21 mouse cellular contexts compared by ENCODE assay signal in genomic region chr10:80023758-80024157, GRCm38 (mm10). TPM values are rescaled to one million over a fixed set of nuclear protein-coding genes. Genes with fewer than 3 reads are reported as not detected.
A peak's percentile ranks its signal among the peaks of the same experiment; 100 is the strongest.
DNase-seq lines count a peak whose midpoint lies in the region; ATAC-seq and TF ChIP-seq lines count a peak whose summit lies in the region.
"Had no signal": no experiment of that assay in that cellular context is flagged by ENCODE, and none has a peak within 500 bp of the region (broad histone marks: within the 10 kb centered on the region; RNA-seq: fewer than 3 reads in every experiment).

No protein-coding gene starts in this region.

- TF ChIP-seq EP300 in heart, adult 2 months (IDR thresholded peaks at IDR 0.05; ENCODE audit: insufficient read depth, low read depth, low read length): no peak
- TF ChIP-seq EP300 in stomach, postnatal 0 days (optimal IDR thresholded peaks at IDR 0.05): no peak

- H3K36me3 ChIP-seq in heart, adult 2 months (ENCODE audit: control insufficient read depth, insufficient read depth, low read length): no peaks in the 10 kb centered on the region
- no peaks in the 10 kb centered on the region for H3K36me3 ChIP-seq in stomach, embryonic 16.5 days (ENCODE audit: control insufficient read depth, insufficient read depth, low read length)
- H3K36me3 ChIP-seq in stomach, postnatal 0 days (ENCODE audit: control insufficient read depth, insufficient read depth, low read length): no peaks in the 10 kb centered on the region
- no peaks in the 10 kb centered on the region for H3K36me3 ChIP-seq in myocyte (ENCODE audit: control insufficient read depth, insufficient read depth)
- H3K36me3 ChIP-seq: embryonic facial prominence, embryonic 12.5 days; hindbrain, embryonic 13.5 days; midbrain, embryonic 15.5 days; stomach, embryonic 15.5 days had no signal

- no peaks in the 10 kb centered on the region for H3K9me3 ChIP-seq in stomach, embryonic 16.5 days (replicated peaks; ENCODE audit: control insufficient read depth, low read length)
- no peaks in the 10 kb centered on the region for H3K9me3 ChIP-seq in stomach, postnatal 0 days (ENCODE audit: control insufficient read depth, low read length)
- H3K9me3 ChIP-seq: embryonic facial prominence, embryonic 12.5 days; G1E; hindbrain, embryonic 13.5 days; kidney, embryonic 15.5 days; midbrain, embryonic 15.5 days; stomach, embryonic 15.5 days had no signal

- 52% methylated on average over 5 of the region's 5 CpGs for WGBS in heart, adult 2 months
- 67% methylated on average over 5 of the region's 5 CpGs for WGBS in stomach, embryonic 16.5 days
- WGBS in stomach, postnatal 0 days: 54% methylated on average over 5 of the region's 5 CpGs
- whole genome bisulfite sequencing in bone marrow, adult 2 months: 50% methylated on average over 5 of the region's 5 CpGs

- no peak overlapping the region for H3ac ChIP-seq in myocyte (ENCODE audit: control insufficient read depth, insufficient read length)

- H3K4me2 ChIP-seq in stomach, embryonic 16.5 days (ENCODE audit: low read depth, low read length): no peak overlapping the region
- no peak overlapping the region for H3K4me2 ChIP-seq in stomach, postnatal 0 days (replicated peaks; ENCODE audit: low read depth)
- peak overlapping the region; percentile 71 for H3K4me2 ChIP-seq in myocyte (ENCODE audit: low read depth)
- H3K4me2 ChIP-seq: embryonic facial prominence, embryonic 12.5 days; hindbrain, embryonic 13.5 days; kidney, embryonic 15.5 days; midbrain, embryonic 15.5 days; stomach, embryonic 15.5 days had no signal

- DNase-seq in heart, adult 2 months: no peak
- DNase-seq in heart, adult 11 months: no peak
- DNase-seq in stomach, postnatal 0 days (ENCODE audit: low spot score): no peak
- no peak for DNase-seq in adrenal gland, adult 18-20 months (ENCODE audit: low spot score in 2 of 2)
- no peak for DNase-seq in cerebellum, adult 11 months
- DNase-seq: adrenal gland, adult 8-10 months; cerebellum, adult 9-10 months; forebrain, postnatal 0 days; heart, postnatal 14 days; layer of hippocampus, postnatal 36 days; right cerebral cortex, adult 18-20 months had no signal

- no peak overlapping the region for H3K9ac ChIP-seq in heart, adult 2 months (ENCODE audit: low read depth, low read length)
- no peak overlapping the region for H3K9ac ChIP-seq in stomach, embryonic 16.5 days (ENCODE audit: low read length)
- H3K9ac ChIP-seq in stomach, postnatal 0 days (ENCODE audit: low read length): no peak overlapping the region
- H3K9ac ChIP-seq: embryonic facial prominence, embryonic 12.5 days; forebrain, postnatal 0 days; hindbrain, embryonic 13.5 days; kidney, embryonic 15.5 days; midbrain, embryonic 15.5 days; stomach, embryonic 15.5 days had no signal

- no peaks in the 10 kb centered on the region for H3K79me2 ChIP-seq in heart, adult 2 months (replicated peaks; ENCODE audit: control insufficient read depth, insufficient read depth, low read length)
- H3K79me2 ChIP-seq in myocyte (ENCODE audit: control insufficient read depth, insufficient read depth): no peaks in the 10 kb centered on the region

- H3K4me1 ChIP-seq in heart, adult 2 months (ENCODE audit: control insufficient read depth, insufficient read depth, low read length): 0 out of 2 replicates have a peak, but pooled peaks cover 1% of the 10 kb centered on the region
- H3K4me1 ChIP-seq in stomach, embryonic 16.5 days (ENCODE audit: control insufficient read depth, insufficient read depth, low read length): peaks cover 23% of the 10 kb centered on the region
- 0 out of 2 replicates have a peak, but pooled peaks cover under 1% of the 10 kb centered on the region for H3K4me1 ChIP-seq in stomach, postnatal 0 days (replicated peaks; ENCODE audit: control insufficient read depth, insufficient read depth)
- H3K4me1 ChIP-seq in bone marrow, adult 2 months (ENCODE audit: control insufficient read depth, insufficient read depth, low read length): peaks cover 7% of the 10 kb centered on the region
- H3K4me1 ChIP-seq: midbrain, embryonic 15.5 days had no signal

- ATAC-seq in stomach, embryonic 16.5 days (ENCODE audit: insufficient read depth, low FRiP score): no peak
- no peak for ATAC-seq in stomach, postnatal 0 days (ENCODE audit: low FRiP score, low TSS enrichment)
- ATAC-seq: forebrain, postnatal 0 days; intestine, embryonic 16.5 days; midbrain, embryonic 15.5 days had no signal

- no peak for TF ChIP-seq POLR2A in heart, adult 2 months (IDR thresholded peaks at IDR 0.05; ENCODE audit: insufficient read depth, low read depth, low read length)
- no peak for TF ChIP-seq POLR2A in bone marrow, adult 2 months (IDR thresholded peaks at IDR 0.05; ENCODE audit: borderline replicate concordance, control insufficient read depth, low read depth, low read length)
- no peak for TF ChIP-seq POLR2A in myocyte (IDR thresholded peaks at IDR 0.05; ENCODE audit: insufficient read length, low read depth)

- TF ChIP-seq CTCF in heart, adult 2 months (IDR thresholded peaks at IDR 0.05): no peak
- no peak for TF ChIP-seq CTCF in stomach, postnatal 0 days (IDR thresholded peaks at IDR 0.05; ENCODE audit: low read depth)
- no peak for TF ChIP-seq CTCF in bone marrow, adult 2 months (IDR thresholded peaks at IDR 0.05; ENCODE audit: control insufficient read depth, insufficient read depth, low read length)

- intact Hi-C loops in heart, adult 2 months (cut with DNase I): no loop called here

- H3K27ac ChIP-seq in heart, adult 2 months: peak overlapping the region; percentile 47
- H3K27ac ChIP-seq in stomach, embryonic 16.5 days (ENCODE audit: low read length): 0 out of 2 replicates have a peak overlapping the region, but pooled peaks have one; percentile 23
- no peak overlapping the region for H3K27ac ChIP-seq in stomach, postnatal 0 days (replicated peaks)
- H3K27ac ChIP-seq in bone marrow, adult 2 months (ENCODE audit: control insufficient read depth, insufficient read depth, low read depth, low read length, poor library complexity): peak overlapping the region; percentile 72
- H3K27ac ChIP-seq: embryonic facial prominence, embryonic 12.5 days; hindbrain, embryonic 13.5 days; kidney, embryonic 15.5 days; midbrain, embryonic 15.5 days had no signal

- no peaks in the 10 kb centered on the region for H3K27me3 ChIP-seq in heart, adult 2 months (ENCODE audit: control insufficient read depth, insufficient read depth, low read length)
- H3K27me3 ChIP-seq in stomach, embryonic 16.5 days (ENCODE audit: control insufficient read depth, insufficient read depth, low read length): no peaks in the 10 kb centered on the region
- no peaks in the 10 kb centered on the region for H3K27me3 ChIP-seq in stomach, postnatal 0 days (ENCODE audit: control insufficient read depth, insufficient read depth, low read length)
- no peaks in the 10 kb centered on the region for H3K27me3 ChIP-seq in myocyte (ENCODE audit: control insufficient read depth, insufficient read depth, insufficient read length)
- H3K27me3 ChIP-seq: kidney, embryonic 15.5 days; stomach, embryonic 15.5 days had no signal

- no peak overlapping the region for H3K4me3 ChIP-seq in heart, adult 2 months
- H3K4me3 ChIP-seq in stomach, embryonic 16.5 days (replicated peaks; ENCODE audit: low read length): no peak overlapping the region
- H3K4me3 ChIP-seq in stomach, postnatal 0 days (ENCODE audit: low read depth, low read length): no peak overlapping the region
- H3K4me3 ChIP-seq in bone marrow, adult 2 months (replicated peaks; ENCODE audit: control insufficient read depth, low read depth, low read length): no peak overlapping the region
- H3K4me3 ChIP-seq in myocyte: no peak overlapping the region
- H3K4me3 ChIP-seq: embryonic facial prominence, embryonic 12.5 days; hindbrain, embryonic 13.5 days; kidney, embryonic 15.5 days; midbrain, embryonic 15.5 days; stomach, embryonic 15.5 days had no signal

RNA-seq across cellular contexts. Expression of gene Arhgap45, which starts 7.3 kb away (rescaled TPM):
- total RNA-seq in heart, adult 2 months (2021): 1 to 10 TPM; 3.5 to 5.1 TPM
- polyA plus RNA-seq in heart, adult 2 months (2012; rRNA removed): 8.9 and 16.6 TPM in 2 replicates
- 7.8 and 9.7 TPM in 2 replicates for polyA plus RNA-seq in stomach, embryonic 16.5 days (2015; fragmentation: Nextera tagmentation; extraction: Ambion mirVana)
- 2.0 TPM in 2 replicates for polyA plus RNA-seq in stomach, postnatal 0 days (2015; fragmentation: Nextera tagmentation; extraction: Ambion mirVana)
- 111 and 291 TPM in 2 replicates for polyA plus RNA-seq in bone marrow, adult 2 months (2011; ENCODE audit: insufficient read depth, insufficient read length, low replicate concordance, missing spikeins)
- 0.53 TPM for polyA plus RNA-seq in myocyte (2012; fragmentation: generic; extraction: Trizol)
- total RNA-seq in adrenal gland, adult 18-20 months (2021): 1 to 10 TPM; 5.5 to 7.3 TPM

RNA-seq across cellular contexts. Expression of gene Polr2e, which starts 15.8 kb away (rescaled TPM):
- 10 to 100 TPM; 78.3 to 89.8 TPM for total RNA-seq in heart, adult 2 months (2021)
- polyA plus RNA-seq in heart, adult 2 months (2012; rRNA removed): 182 and 194 TPM in 2 replicates
- polyA plus RNA-seq in stomach, embryonic 16.5 days (2015; fragmentation: Nextera tagmentation; extraction: Ambion mirVana): 174 and 180 TPM in 2 replicates
- 121 and 122 TPM in 2 replicates for polyA plus RNA-seq in stomach, postnatal 0 days (2015; fragmentation: Nextera tagmentation; extraction: Ambion mirVana)
- 35.6 and 44.5 TPM in 2 replicates for polyA plus RNA-seq in bone marrow, adult 2 months (2011; ENCODE audit: insufficient read depth, insufficient read length, low replicate concordance, missing spikeins)
- 209 TPM for polyA plus RNA-seq in myocyte (2012; fragmentation: generic; extraction: Trizol)
- 10 to 100 TPM; 86.3 to 94.3 TPM for total RNA-seq in adrenal gland, adult 18-20 months (2021)

RNA-seq across cellular contexts. Expression of gene Gpx4, which starts 23.2 kb away (rescaled TPM):
- total RNA-seq in heart, adult 2 months (2021): 1,000 to 10,000 TPM in 1 of 2 experiments, 100 to 1,000 TPM in 1; 832 to 1,055 TPM
- 860 and 993 TPM in 2 replicates for polyA plus RNA-seq in heart, adult 2 months (2012; rRNA removed)
- polyA plus RNA-seq in stomach, embryonic 16.5 days (2015; fragmentation: Nextera tagmentation; extraction: Ambion mirVana): 445 and 507 TPM in 2 replicates
- 435 and 445 TPM in 2 replicates for polyA plus RNA-seq in stomach, postnatal 0 days (2015; fragmentation: Nextera tagmentation; extraction: Ambion mirVana)
- polyA plus RNA-seq in bone marrow, adult 2 months (2011; ENCODE audit: insufficient read depth, insufficient read length, low replicate concordance, missing spikeins): 948 and 2,392 TPM in 2 replicates
- 1,278 TPM for polyA plus RNA-seq in myocyte (2012; fragmentation: generic; extraction: Trizol)
- 1,000 to 10,000 TPM; 1,091 to 1,886 TPM for total RNA-seq in adrenal gland, adult 18-20 months (2021)

RNA-seq across cellular contexts. Expression of gene Abca7, which starts 27.5 kb away (rescaled TPM):
- 1 to 10 TPM; 6.6 to 8.0 TPM for total RNA-seq in heart, adult 2 months (2021)
- 9.2 and 10.8 TPM in 2 replicates for polyA plus RNA-seq in heart, adult 2 months (2012; rRNA removed)
- polyA plus RNA-seq in stomach, embryonic 16.5 days (2015; fragmentation: Nextera tagmentation; extraction: Ambion mirVana): 6.3 and 7.4 TPM in 2 replicates
- polyA plus RNA-seq in stomach, postnatal 0 days (2015; fragmentation: Nextera tagmentation; extraction: Ambion mirVana): 2.6 and 3.2 TPM in 2 replicates
- 54.3 and 96.9 TPM in 2 replicates for polyA plus RNA-seq in bone marrow, adult 2 months (2011; ENCODE audit: insufficient read depth, insufficient read length, low replicate concordance, missing spikeins)
- polyA plus RNA-seq in myocyte (2012; fragmentation: generic; extraction: Trizol): 15.6 TPM
- 10 to 100 TPM; 20.6 to 22.3 TPM for total RNA-seq in adrenal gland, adult 18-20 months (2021)

RNA-seq across cellular contexts. Expression of gene Cnn2, which starts 35.4 kb away (rescaled TPM):
- 10 to 100 TPM; 30.2 to 39.3 TPM for total RNA-seq in heart, adult 2 months (2021)
- polyA plus RNA-seq in heart, adult 2 months (2012; rRNA removed): 52.5 and 60.7 TPM in 2 replicates
- 333 and 334 TPM in 2 replicates for polyA plus RNA-seq in stomach, embryonic 16.5 days (2015; fragmentation: Nextera tagmentation; extraction: Ambion mirVana)
- 236 and 245 TPM in 2 replicates for polyA plus RNA-seq in stomach, postnatal 0 days (2015; fragmentation: Nextera tagmentation; extraction: Ambion mirVana)
- polyA plus RNA-seq in bone marrow, adult 2 months (2011; ENCODE audit: insufficient read depth, insufficient read length, low replicate concordance, missing spikeins): 41.7 and 92.4 TPM in 2 replicates
- polyA plus RNA-seq in myocyte (2012; fragmentation: generic; extraction: Trizol): 109 TPM
- 10 to 100 TPM; 28.5 to 49.0 TPM for total RNA-seq in adrenal gland, adult 18-20 months (2021)
